Mouse (Mus musculus) stomach, postnatal 0 days (tissue): ENCODE results near the gene Rbm6.

Source experiments
- CTCF ChIP-seq: IDR thresholded peaks from 2 replicates; pipeline ENCODE4 v1.5.1; 2016; ENCODE audit warnings: antibody characterized with exemption, low read depth, mild to moderate bottlenecking, moderate library complexity
- EP300 ChIP-seq: optimal IDR thresholded peaks from 2 replicates; pipeline ENCODE3; 2016; ENCODE audit warnings: antibody characterized with exemption

DNA sequence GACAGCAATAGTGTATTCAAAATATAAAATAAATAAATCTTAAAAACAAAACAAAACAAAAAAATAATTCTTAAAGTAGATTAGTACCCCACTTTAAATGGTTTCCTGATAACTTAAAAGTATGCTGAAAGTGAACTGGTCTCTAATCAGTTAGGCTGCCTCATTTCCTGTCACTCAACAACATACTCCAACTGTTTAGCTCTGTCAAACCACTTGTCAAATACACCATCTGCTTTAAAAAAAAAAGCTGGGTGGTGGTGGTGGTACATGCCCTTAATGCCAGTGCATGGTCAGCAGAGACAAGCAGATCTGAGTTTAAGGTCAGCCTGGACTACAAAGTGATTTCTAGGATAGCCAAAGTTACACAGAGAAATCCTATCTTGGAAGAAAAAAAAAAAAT lies 96.2 kb downstream of the Rbm6 start:
- TF ChIP-seq CTCF (no peak), EP300 (no peak)
